Mouse (Mus musculus) T-helper 1 cell (primary cell): ENCODE data around the gene Defa35.
"Not testable (repeated sequence)": the region's sequence is repeated elsewhere in the genome, so short reads cannot be mapped to it uniquely, and the experiment has no call there.

ENCODE experiments used
- in situ Hi-C: fragments of 300-600 bp; cut with MboI, MseI; formaldehyde crosslinking; loops from one replicate; pipeline ENCODE4 v1.15.1; 2025; ENCODE audit warnings: high pct_unique_total_duplicates

The Defa35 gene

GRCm38 (mm10) chr8:21064738-21065137, at the start of gene Defa35:
TSS of gene Defa35 (plus strand) at chr8:21065038.
- in situ Hi-C loops, result not testable (repeated sequence)

GRCm38 (mm10) chr8:21025245-21025644, 39.6 kb upstream of the Defa35 start, which contains the start of gene Defa21:
TSS of gene Defa21 (plus strand) at chr8:21025545.
- in situ Hi-C loops, result not testable (repeated sequence)

- in situ Hi-C loops, result not testable (repeated sequence)
These were observed 10.1 kb upstream of the Defa35 start, which contains the start of gene Defa23 for GRCm38 (mm10) chr8:21054747-21055146. TSS of gene Defa23 (plus strand) at chr8:21055047.

- in situ Hi-C loops, result loop anchor here (5.0 kb wide), 1 partner anchor 228 kb away; no protein-coding TSS in a partner anchor
These were observed 19.3 kb downstream of the Defa35 start, which contains the start of gene Defa25 for GRCm38 (mm10) chr8:21084142-21084541. TSS of gene Defa25 (plus strand) at chr8:21084442.

- in situ Hi-C loops, result loop anchor here (10.0 kb wide), 1 partner anchor 482 kb away; no protein-coding TSS in a partner anchor
These were observed 28.3 kb downstream of the Defa35 start for GRCm38 (mm10) chr8:21093106-21093505.

GRCm38 (mm10) chr8:21095950-21096349, 31.1 kb downstream of the Defa35 start, which contains the start of gene Gm14851:
TSS of gene Gm14851 (minus strand) at chr8:21096050.
- in situ Hi-C loops, result loop anchor here (10.0 kb wide), 1 partner anchor 479 kb away; no protein-coding TSS in a partner anchor
